Mouse (Mus musculus): Measurements from ENCODE around the gene Rubcnl. TPM values are rescaled to one million over a fixed set of nuclear protein-coding genes. Genes with fewer than 3 reads are reported as not detected.

Gene Rubcnl
- 8.3 and 9.0 TPM in 2 replicates for polyA plus RNA-seq (2012; ENCODE audit: insufficient read depth, insufficient read length, missing spikeins)

DNA sequence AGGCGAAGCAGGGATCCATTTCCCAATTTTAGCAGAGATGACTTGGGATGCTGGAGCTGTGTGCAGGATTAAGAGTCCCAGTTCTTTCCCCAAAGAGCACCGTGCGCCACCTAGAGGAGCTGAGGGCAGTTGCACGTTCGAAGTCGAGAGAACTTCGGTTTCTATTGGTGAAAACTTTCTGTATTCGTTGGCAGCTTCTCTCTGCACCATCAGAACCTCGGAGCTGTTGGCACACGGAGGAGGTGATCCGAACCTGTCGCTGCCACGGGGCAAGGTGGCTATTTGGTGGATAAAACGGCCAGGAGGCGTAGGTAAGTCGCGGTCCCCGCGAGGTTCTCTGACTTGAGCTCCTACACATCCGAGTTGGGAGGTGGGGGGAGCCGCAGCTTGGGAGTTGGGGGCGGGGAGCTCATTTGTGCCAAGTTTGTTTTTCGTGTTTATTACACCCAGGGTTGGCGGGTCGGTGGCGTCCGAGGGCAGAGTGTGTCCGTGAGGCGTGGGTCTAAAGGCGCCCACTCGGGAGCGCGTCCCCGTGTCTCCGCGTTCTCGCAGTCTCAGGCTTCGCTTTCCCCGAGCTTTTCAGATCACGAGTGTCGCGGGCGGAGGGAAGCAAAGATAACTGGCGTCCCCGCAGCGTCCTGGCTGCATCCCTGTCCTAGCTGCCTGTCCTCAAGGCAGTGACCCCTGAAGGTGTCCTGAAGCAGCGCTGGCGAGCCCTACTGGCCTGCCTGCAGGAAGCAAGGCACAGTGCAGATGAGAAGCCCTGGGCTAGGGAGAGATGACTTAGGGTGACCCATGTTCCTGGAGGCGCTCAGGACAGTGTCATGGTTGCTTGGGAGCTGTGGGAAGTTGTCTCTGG lies at the start of gene Rubcnl:
Rubcnl (plus strand) TSS at position 172 of the 859 bp plus-strand sequence.
- Histone ChIP-seq H3K27ac (ENCODE audit: insufficient read depth, low read depth, low read length) (peak within 1 kb of the TSS; percentile 76), H3K4me3 (ENCODE audit: insufficient read depth, low read length) (peak within 1 kb of the TSS; percentile 75), H3K4me1 (ENCODE audit: control insufficient read depth, insufficient read depth, low read length) (peaks cover 43% of the 10 kb centered on the region)
- TF ChIP-seq POLR2A (IDR thresholded peaks at IDR 0.05; ENCODE audit: borderline replicate concordance, low read depth, low read length) (no peak), CTCF (IDR thresholded peaks at IDR 0.05; ENCODE audit: low read depth, low read length) (peak; percentile 74)

DNA sequence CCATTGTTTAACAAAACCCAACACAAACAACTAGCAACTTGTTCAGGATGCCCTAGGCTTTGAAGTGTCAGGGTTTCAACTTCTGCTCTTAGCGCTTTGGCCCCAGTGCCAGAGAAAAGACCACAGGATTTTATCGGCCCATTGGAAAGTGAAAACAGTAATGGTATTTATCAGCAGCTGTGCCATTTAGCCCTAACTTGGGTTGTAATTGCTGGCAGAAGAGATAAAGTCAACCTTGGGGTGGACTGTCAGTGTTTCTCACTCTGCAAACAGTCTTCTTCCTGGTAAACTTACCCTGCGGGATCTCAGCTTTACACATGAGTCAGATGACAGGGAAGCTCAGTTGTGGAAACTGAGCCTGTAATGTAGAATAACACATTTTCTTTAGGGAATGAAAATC lies 43.6 kb upstream of the Rubcnl start:
- Histone ChIP-seq H3K27ac (ENCODE audit: insufficient read depth, low read depth, low read length) (no peak overlapping the region), H3K4me3 (ENCODE audit: insufficient read depth, low read length) (no peak overlapping the region), H3K4me1 (ENCODE audit: control insufficient read depth, insufficient read depth, low read length) (peaks cover 25% of the 10 kb centered on the region)
- TF ChIP-seq CTCF (IDR thresholded peaks at IDR 0.05; ENCODE audit: low read depth, low read length) (no peak), POLR2A (IDR thresholded peaks at IDR 0.05; ENCODE audit: borderline replicate concordance, low read depth, low read length) (no peak)

DNA sequence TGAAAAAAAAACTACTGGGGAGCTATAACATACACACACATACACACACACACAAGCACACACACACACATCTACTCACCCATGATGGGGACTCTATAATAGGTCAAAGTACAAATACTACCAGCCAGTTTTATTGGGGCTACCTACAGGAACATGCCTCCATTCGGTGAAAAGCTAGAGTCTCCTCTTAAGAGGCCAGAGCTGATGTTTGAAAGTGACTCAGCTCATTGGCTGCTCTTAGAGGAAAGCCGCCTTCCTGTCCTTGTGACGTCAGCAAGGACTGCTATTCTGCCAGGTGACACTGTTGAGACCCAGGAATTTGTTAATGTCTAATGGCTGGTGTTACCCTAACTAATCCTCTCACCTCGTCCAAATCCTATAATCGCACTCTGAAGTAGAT lies 43.1 kb upstream of the Rubcnl start:
- no peak overlapping the region for H3K4me3 ChIP-seq (ENCODE audit: insufficient read depth, low read length)
- no peak for TF ChIP-seq CTCF (IDR thresholded peaks at IDR 0.05; ENCODE audit: low read depth, low read length)
- no peak for TF ChIP-seq POLR2A (IDR thresholded peaks at IDR 0.05; ENCODE audit: borderline replicate concordance, low read depth, low read length)
- H3K4me1 ChIP-seq (ENCODE audit: control insufficient read depth, insufficient read depth, low read length) = peaks cover 26% of the 10 kb centered on the region
- no peak overlapping the region for H3K27ac ChIP-seq (ENCODE audit: insufficient read depth, low read depth, low read length)

DNA sequence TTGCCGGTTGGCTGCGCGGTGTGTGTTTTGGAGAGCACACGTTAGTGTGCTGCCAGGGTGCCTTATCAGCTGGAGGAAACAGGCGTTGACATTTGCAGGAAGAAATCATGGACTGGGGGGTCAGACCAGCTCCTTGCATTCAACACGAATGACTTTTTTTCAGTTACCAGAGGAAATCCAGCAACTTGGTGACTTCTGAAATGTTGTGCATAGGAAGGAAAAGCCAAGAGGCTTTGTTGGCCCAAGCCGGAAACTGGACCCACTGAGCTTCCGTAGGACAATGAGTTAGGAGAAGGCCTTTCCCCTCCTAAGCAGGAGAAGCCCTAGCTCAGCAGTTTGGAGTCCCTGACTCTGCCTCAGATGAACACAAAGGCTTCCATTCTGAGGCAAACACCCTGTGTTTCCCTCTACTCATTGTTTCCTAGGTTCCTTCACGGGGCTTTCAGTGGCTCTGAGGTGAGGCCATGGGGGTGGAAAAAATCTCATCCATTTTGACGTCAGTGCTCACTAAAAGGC lies 41.6 kb upstream of the Rubcnl start:
- TF ChIP-seq CTCF (IDR thresholded peaks at IDR 0.05; ENCODE audit: low read depth, low read length) (no peak), POLR2A (IDR thresholded peaks at IDR 0.05; ENCODE audit: borderline replicate concordance, low read depth, low read length) (no peak)
- no peak overlapping the region for H3K27ac ChIP-seq (ENCODE audit: insufficient read depth, low read depth, low read length)
- H3K4me3 ChIP-seq (ENCODE audit: insufficient read depth, low read length) = no peak overlapping the region
- peaks cover 26% of the 10 kb centered on the region for H3K4me1 ChIP-seq (ENCODE audit: control insufficient read depth, insufficient read depth, low read length)

DNA sequence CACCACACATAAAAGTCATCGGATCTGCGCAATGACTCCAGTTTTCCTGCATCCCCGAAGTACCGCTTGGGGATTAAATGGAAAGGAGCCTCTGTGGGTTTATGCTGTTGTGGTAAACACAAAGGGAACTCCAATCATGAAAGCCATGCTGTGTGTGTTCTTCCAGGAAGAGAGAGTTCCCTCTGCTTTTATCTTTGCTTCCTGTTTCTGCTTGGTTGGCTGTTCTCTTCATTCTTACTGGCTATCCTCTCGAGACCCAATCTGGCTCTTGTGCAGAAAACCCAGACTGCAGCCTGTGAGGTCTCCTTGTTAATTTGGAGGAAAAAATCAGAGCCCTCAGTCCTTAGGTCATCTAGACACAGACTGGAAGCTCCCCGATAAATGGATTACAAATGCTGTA lies 38.9 kb upstream of the Rubcnl start:
- peaks cover 24% of the 10 kb centered on the region for H3K4me1 ChIP-seq (ENCODE audit: control insufficient read depth, insufficient read depth, low read length)
- TF ChIP-seq CTCF (IDR thresholded peaks at IDR 0.05; ENCODE audit: low read depth, low read length) (no peak), POLR2A (IDR thresholded peaks at IDR 0.05; ENCODE audit: borderline replicate concordance, low read depth, low read length) (no peak)
- H3K27ac ChIP-seq (ENCODE audit: insufficient read depth, low read depth, low read length) = peak overlapping the region; percentile 23
- no peak overlapping the region for H3K4me3 ChIP-seq (ENCODE audit: insufficient read depth, low read length)

DNA sequence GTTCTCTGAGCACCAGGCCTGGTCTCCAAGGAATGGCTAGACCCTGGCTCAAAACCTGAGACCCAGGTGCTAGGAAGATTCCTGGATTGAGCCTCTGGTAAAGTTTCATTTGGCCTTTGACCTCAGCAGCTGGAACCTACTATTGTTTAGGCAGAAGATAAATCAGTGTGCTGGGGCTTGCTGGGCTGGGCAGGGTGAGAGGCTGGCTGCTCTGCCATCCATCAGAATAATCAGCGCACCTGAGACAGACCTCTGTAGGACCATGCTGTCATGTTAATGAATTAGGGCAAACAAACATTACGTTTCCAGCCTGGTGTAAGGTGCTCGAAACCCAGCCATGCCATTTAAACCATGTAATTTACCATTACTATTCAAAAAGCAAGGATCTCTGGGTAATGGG lies 34.8 kb upstream of the Rubcnl start:
- TF ChIP-seq CTCF (IDR thresholded peaks at IDR 0.05; ENCODE audit: low read depth, low read length) (no peak), POLR2A (IDR thresholded peaks at IDR 0.05; ENCODE audit: borderline replicate concordance, low read depth, low read length) (no peak)
- no peak overlapping the region for H3K27ac ChIP-seq (ENCODE audit: insufficient read depth, low read depth, low read length)
- H3K4me1 ChIP-seq (ENCODE audit: control insufficient read depth, insufficient read depth, low read length) = peaks cover 19% of the 10 kb centered on the region
- H3K4me3 ChIP-seq (ENCODE audit: insufficient read depth, low read length) = no peak overlapping the region

DNA sequence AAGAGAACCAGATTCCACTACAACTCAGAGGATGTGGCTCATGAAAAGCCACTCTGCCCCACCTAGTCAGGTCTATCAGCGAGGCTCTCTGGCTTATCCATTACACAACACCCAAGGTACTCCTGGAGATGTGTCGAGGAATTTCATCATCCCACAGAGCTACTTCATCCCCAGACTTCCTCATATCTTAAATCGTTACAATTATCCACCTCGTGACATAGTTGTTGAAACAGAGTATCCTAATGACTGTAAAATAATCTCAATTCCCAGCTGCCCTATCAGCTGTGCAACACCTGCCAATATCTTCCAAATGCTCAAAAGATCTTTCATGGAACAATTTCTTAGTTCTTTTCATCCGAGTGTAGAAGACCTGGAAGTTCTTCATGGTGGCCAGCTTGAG lies 32.7 kb upstream of the Rubcnl start:
- TF ChIP-seq POLR2A (IDR thresholded peaks at IDR 0.05; ENCODE audit: borderline replicate concordance, low read depth, low read length) (no peak), CTCF (IDR thresholded peaks at IDR 0.05; ENCODE audit: low read depth, low read length) (no peak)
- Histone ChIP-seq H3K4me1 (ENCODE audit: control insufficient read depth, insufficient read depth, low read length) (peaks cover 6% of the 10 kb centered on the region; the same call in 1 of the 2 replicates), H3K4me3 (ENCODE audit: insufficient read depth, low read length) (no peak overlapping the region), H3K27ac (ENCODE audit: insufficient read depth, low read depth, low read length) (no peak overlapping the region)

DNA sequence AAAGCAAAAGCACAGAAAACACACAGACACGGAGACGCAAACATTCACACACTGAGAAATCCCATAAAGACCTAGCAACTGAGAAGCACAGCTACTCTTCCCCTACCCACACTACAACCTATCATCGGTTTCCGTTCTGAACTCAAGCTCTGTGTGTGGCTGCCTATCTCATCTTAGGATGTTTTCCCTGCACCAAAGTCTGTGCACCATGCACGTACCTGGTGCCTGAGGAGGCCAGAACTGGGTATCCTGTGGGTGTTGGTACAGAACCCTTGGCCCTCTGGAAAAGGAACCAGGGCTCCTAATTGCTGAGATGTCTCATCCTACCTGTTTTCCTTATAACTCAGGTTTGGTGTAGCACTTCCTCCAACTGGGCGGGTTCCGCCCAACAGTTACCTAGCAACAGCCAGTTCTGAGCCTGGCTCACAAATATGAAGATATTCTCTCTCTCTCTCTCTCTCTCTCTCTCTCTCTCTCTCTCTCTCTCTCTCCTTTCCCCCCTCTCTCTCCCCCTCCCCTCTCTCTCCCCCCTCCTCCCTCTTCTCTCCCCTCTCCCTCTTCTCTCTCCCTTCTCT lies 30.9 kb upstream of the Rubcnl start:
- Histone ChIP-seq H3K27ac (ENCODE audit: insufficient read depth, low read depth, low read length) (no peak overlapping the region), H3K4me1 (ENCODE audit: control insufficient read depth, insufficient read depth, low read length) (peaks cover 19% of the 10 kb centered on the region), H3K4me3 (ENCODE audit: insufficient read depth, low read length) (no peak overlapping the region)
- no peak for TF ChIP-seq POLR2A (IDR thresholded peaks at IDR 0.05; ENCODE audit: borderline replicate concordance, low read depth, low read length)
- no peak for TF ChIP-seq CTCF (IDR thresholded peaks at IDR 0.05; ENCODE audit: low read depth, low read length)

DNA sequence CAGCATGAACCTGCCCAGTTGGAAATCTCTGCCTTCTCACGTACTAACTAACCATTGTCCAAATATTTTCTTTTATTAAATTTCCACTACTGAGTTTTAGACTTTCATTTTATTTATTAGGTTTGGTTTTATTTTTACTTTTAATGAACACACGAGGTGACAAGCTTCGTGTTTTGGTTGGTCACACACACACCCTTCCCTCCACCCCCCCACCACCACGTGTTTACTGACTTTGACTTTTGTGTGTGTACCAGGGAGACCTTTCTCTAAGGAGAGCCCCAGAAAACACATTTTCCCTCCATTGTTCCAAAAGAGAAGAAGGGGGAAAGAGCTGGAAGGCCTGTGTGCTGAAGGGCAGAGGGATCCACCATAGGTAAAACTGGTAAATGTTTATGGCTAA lies 30.2 kb upstream of the Rubcnl start:
- H3K4me3 ChIP-seq (ENCODE audit: insufficient read depth, low read length) = no peak overlapping the region

DNA sequence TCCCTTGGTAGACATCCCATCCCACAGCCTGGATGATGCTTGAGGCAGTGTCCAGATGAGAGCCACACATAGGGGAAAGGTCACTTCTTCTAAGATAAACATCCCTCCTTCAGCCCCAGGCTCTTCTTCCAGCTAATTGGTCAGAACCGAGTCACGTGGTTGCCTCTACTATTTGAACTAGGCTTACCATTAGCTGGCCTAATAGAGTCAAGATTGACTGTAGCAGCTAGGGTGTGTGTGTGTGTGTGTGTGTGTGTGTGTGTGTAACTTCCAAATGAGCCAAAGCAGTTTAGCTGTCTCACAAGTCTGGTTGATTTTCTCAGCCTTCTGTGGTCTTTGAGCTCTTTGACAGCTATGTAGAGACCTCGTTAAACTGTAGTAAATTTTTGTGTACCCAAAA lies 29.3 kb upstream of the Rubcnl start:
- TF ChIP-seq POLR2A (IDR thresholded peaks at IDR 0.05; ENCODE audit: borderline replicate concordance, low read depth, low read length) (no peak), CTCF (IDR thresholded peaks at IDR 0.05; ENCODE audit: low read depth, low read length) (no peak)
- Histone ChIP-seq H3K4me1 (ENCODE audit: control insufficient read depth, insufficient read depth, low read length) (peaks cover 22% of the 10 kb centered on the region), H3K27ac (ENCODE audit: insufficient read depth, low read depth, low read length) (no peak overlapping the region), H3K4me3 (ENCODE audit: insufficient read depth, low read length) (no peak overlapping the region)

More for the DNA sequence above, 30.2 kb upstream of the Rubcnl start:
- TF ChIP-seq POLR2A (IDR thresholded peaks at IDR 0.05; ENCODE audit: borderline replicate concordance, low read depth, low read length) = no peak
- no peak for TF ChIP-seq CTCF (IDR thresholded peaks at IDR 0.05; ENCODE audit: low read depth, low read length)
- peaks cover 22% of the 10 kb centered on the region for H3K4me1 ChIP-seq (ENCODE audit: control insufficient read depth, insufficient read depth, low read length)
- H3K27ac ChIP-seq (ENCODE audit: insufficient read depth, low read depth, low read length) = no peak overlapping the region
